Mouse (Mus musculus) myocyte (in vitro differentiated cells): ENCODE data around the gene Camk2b.

Source experiments
- CEBPB ChIP-seq: IDR thresholded peaks from 2 replicates; pipeline ENCODE4 v1.6.1; 2011; ENCODE audit warnings: mild to moderate bottlenecking, moderate library complexity; ENCODE audit not compliant: poor library complexity, insufficient read depth, severe bottlenecking
- E2F4 ChIP-seq: IDR thresholded peaks from one replicate; pipeline ENCODE4 v1.6.1; 2011; ENCODE audit warnings: mild to moderate bottlenecking, control low read depth, moderate library complexity; ENCODE audit not compliant: insufficient read depth
- MAX ChIP-seq: IDR thresholded peaks from one replicate; pipeline ENCODE4 v1.6.1; 2011; ENCODE audit warnings: low read depth, mild to moderate bottlenecking, control low read depth
- POLR2A ChIP-seq: IDR thresholded peaks from one replicate; pipeline ENCODE4 v1.6.1; 2011; ENCODE audit warnings: low read depth, mild to moderate bottlenecking, control low read depth, moderate library complexity; ENCODE audit not compliant: insufficient read length
- SRF ChIP-seq: IDR thresholded peaks from one replicate; pipeline ENCODE4 v1.6.1; 2011; ENCODE audit warnings: low read depth; ENCODE audit not compliant: control insufficient read depth, insufficient read length
- TCF12 ChIP-seq: IDR thresholded peaks from one replicate; pipeline ENCODE4 v1.6.1; 2011; ENCODE audit warnings: mild to moderate bottlenecking, control low read depth; ENCODE audit not compliant: poor library complexity, insufficient read depth, severe bottlenecking
- TCF3 ChIP-seq: IDR thresholded peaks from one replicate; pipeline ENCODE4 v1.6.1; 2011; ENCODE audit warnings: low read depth, control low read depth; ENCODE audit not compliant: insufficient read length

DNA sequence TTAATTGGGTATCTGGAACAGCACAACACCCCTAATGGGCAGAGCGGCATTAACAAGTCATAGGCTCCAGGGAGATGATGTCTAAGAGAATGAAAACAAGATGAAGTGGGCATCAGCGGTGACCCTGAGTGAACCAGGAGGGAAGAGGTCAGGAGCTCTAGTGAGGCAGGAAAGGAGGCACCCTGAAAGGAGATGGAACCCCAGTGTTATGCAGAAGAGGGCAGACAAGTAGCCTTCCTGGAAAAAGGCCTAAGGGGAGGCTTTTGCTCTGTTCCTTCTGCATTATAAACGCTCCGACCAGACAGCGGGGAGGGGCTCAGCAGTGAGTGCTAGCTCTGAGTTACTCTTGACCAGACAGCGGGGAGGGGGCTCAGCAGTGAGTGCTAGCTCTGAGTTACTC, 123.2 kb downstream of the Camk2b start:
- TF ChIP-seq CEBPB (no peak), POLR2A (no peak), TCF3 (no peak), SRF (no peak), MAX (no peak), TCF12 (no peak), E2F4 (no peak)
